Mouse (Mus musculus) MN1 (cell line): ENCODE data around the gene Emc7.
A peak's percentile ranks its signal among the peaks of the same experiment; 100 is the strongest.
"Not testable (repeated sequence)": the region's sequence is repeated elsewhere in the genome, so short reads cannot be mapped to it uniquely, and the experiment has no call there.

ENCODE experiments used
- DNase-seq: peaks from one replicate; pipeline ENCODE4 v3.0.0-alpha.2; 2016; ENCODE audit warnings: low spot score

The Emc7 gene

GRCm38 (mm10) chr2:112454862-112455564 lies at the start of gene Emc7:
Gene Emc7, plus strand, starts transcription at chr2:112454997.
- peak; percentile 97 for DNase-seq

DNA sequence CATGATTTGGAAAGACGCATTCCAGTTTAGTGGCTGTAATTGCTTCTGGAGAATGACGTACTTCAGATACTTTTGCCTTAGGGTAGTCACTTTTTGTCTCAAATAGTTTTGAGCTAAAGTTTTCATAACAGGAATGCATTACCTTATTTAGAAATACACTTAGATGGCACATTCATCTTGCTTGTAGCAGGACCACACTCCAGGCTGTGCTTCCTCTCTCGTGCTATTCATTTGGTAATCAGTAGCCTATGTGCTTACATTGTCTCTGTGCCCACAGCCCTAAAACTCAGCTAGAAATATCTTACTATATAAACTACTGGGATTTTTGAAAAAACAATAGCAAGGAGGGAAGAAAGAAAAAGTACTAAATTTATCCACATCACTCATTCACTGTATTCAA lies 47.8 kb upstream of the Emc7 start:
- DNase-seq = no peak

DNA sequence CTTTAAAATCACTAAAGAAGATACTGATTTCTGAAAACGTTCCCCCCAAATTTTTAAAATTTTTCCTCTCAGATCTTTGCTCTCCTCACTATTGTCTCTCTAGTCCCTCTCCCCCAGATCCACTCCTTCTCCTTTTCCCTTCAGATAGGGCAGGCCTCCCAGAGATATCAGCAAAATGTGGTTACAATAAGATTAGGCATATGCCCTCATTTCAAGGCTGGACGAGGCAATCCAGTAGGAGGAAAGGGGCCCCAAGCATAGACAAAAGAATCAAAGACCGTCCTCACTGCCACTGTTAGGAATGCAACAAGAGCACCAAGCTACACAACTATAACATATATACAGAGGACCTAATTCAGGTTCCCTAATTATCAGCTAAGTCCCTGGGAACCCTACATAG lies 29.5 kb upstream of the Emc7 start:
- DNase-seq = no peak

- DNase-seq = not testable (repeated sequence)
These were observed 26.3 kb upstream of the Emc7 start for GRCm38 (mm10) chr2:112428534-112428933.

GRCm38 (mm10) chr2:112429665-112430064 lies 25.1 kb upstream of the Emc7 start:
- DNase-seq = no peak

DNA sequence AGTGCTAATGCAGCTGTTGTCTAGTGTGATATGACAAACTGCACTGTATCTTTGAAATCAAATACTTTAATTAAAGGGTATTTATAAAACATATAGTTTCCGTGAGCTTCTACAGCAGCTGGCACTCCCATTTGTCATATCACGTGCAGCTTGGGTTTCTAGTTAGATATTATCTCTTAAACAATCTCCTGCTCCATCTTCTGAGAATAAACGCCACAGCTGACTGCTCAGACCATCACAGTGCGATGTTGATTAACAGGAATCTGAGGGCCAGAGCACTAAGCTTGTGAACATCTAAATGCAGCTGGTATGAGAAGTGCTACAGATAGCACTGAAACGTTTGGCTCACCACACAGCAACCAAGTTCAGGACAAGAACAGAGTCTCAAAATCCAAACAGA lies 24.4 kb upstream of the Emc7 start:
- DNase-seq = no peak

DNA sequence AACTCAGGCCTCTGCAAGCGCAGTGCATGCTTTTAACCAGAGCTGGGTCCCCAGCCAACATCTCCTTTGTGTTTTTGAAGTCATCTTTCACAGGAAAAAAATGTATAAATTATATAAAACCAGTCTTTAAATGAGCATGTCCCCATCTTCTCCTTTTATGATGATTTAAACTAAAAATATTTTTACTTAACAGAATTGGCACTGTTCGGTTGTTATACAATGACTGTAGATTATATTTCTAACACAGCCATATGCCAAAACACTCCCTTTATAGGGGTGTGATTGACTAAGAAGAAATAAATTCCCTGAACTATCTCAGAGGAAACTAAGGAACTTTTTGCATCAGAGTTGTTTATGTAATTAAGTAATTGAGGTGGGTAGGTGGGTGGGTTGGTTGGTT lies 22.3 kb upstream of the Emc7 start:
- no peak for DNase-seq

- DNase-seq = peak; percentile 35
These were observed 21.4 kb upstream of the Emc7 start for GRCm38 (mm10) chr2:112433359-112433758.

DNA sequence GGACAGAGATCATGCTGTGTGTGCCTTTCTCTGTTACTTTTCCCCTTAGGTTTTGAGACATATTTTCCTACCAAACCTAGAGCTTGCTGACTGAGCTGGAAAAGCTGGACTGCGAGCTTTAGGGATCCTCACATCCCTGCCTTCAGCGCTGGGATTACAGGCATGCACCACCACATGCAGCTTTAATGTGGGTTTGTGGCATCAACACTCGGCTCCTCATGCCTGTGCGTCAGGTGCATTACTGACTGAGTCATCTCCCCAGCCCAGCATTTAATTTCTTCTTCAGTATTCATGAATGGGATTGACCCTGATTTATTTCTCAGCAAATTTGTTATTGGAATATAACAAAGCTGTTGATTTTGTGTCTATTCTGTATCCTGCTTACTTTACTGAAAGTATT lies 18.5 kb upstream of the Emc7 start:
- DNase-seq = no peak

DNA sequence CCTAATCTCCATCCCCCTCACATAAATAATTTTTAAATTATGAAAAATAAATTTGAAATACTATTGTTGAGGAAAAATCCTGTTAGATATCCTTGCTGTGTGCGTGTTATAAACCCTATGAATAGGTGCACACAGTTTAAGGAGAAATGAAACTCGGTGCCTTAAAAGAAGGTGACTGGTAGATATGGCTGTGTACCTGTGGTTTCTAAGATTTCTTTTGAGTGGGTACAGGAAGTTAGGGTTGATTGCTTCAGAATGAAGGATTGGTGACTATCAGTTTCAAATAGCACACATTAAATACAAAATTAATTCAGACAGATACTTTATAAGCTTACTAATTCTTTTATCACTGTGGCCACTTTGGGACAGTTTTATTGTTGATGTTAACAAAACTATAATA lies 17.2 kb upstream of the Emc7 start:
- no peak for DNase-seq

- no peak for DNase-seq
These were observed 11.3 kb upstream of the Emc7 start for GRCm38 (mm10) chr2:112443491-112443890.

DNA sequence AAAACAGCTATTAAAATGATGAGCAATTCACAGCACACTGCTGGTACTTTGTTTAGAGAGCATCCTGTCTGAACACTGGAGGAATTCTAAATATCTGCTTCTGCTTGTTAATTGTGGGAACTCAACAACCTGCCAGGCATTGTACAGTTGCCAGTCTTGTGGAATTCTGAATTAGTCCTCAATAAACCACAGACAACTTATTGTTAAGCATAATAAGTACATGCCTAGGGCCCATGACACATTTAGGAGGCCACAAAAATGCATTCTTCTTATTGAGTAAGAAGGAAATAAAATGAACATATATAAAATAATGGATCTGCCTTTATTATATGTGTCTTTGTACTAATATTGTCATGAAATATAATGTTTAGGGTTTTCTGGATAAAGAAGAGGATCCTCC lies 9.3 kb upstream of the Emc7 start:
- no peak for DNase-seq

DNA sequence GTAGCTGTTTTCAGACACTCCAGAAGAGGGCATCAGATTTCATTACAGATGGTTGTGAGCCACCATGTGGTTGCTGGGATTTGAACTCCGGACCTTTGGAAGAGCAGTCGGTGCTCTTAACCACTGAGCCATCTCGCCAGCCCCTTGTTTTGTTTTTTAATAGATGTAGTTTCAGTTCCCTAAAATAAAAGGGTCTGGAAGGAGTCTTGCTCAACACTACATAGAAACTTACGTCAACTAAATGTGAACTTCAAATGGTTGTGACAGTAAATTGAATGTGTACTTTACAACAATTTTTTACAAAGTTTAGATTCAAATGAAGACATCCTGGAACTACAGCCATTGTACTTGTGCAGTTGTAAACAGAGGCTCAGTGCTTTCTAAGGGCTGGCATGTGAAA lies 6.8 kb upstream of the Emc7 start:
- DNase-seq = not testable (repeated sequence)

DNA sequence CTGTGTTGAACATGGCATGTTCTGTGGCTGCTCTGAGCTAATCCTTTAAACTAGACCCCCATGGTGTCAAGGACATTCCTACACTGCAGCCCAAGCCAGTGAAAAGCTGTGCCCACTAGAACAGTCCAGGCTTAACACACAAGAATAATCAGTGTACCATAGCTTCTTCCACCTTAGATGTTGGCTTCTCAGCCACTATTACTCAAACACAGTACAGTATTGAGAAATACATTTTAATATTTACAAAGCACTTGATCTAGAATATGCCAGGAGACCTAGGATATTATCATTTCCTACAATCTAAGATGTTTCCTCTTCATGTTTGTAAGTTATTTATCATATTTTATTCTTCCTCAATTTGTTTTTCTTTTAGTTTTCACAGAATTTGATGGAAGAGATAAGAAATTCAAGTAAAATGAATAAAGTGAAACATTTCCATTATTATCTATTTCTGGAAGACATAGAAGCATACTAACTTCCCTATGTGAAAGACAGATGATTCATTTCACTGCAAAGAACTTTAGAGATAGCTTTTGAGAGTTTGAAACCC lies 6.2 kb upstream of the Emc7 start:
- DNase-seq = no peak

- peak; percentile 15 for DNase-seq
These were observed 5.0 kb upstream of the Emc7 start for GRCm38 (mm10) chr2:112449597-112450296.

GRCm38 (mm10) chr2:112452513-112452912 lies 2.3 kb upstream of the Emc7 start:
- not testable (repeated sequence) for DNase-seq

- DNase-seq = peak; percentile 11
These were observed 504 bp upstream of the Emc7 start for GRCm38 (mm10) chr2:112454125-112454861.

DNA sequence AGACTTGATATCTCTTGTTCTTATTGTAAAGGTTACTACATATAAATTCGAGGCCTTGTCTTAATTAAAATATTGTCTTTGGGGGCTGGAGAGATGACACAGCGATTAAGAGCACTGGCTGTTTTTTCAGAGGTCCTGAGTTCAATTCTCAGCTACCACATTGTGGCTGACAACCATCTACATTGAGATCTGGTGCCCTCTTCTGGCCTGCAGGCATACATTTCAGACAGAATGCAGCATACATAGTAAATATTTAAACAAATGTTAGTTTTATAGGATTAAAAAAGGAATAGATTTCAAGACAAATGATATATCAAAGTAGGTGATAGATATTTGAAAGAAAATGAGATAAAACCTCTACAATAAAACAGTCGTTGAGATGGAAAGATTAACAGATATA lies 5.8 kb downstream of the Emc7 start:
- no peak for DNase-seq

DNA sequence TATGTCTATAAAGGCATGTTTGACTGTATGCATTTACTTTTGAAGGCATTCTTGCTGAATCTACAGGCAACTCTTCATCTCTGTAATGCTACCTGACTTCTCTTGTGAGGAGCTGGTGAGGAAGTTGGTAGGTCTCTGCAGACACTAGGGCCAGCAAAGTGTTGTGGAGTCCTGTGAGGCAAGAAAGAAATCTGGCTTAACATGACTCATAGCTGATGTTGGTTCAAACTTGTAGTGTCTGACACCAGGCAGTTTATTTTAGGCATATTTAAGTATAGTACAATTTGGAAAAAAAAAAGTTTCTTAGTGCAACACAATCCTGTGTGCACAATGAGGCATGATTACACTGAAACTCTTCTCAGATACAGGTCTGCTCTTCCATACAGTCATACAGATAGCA lies 14.7 kb downstream of the Emc7 start:
- DNase-seq = no peak

GRCm38 (mm10) chr2:112470961-112471381 lies 16.2 kb downstream of the Emc7 start:
- no peak for DNase-seq

DNA sequence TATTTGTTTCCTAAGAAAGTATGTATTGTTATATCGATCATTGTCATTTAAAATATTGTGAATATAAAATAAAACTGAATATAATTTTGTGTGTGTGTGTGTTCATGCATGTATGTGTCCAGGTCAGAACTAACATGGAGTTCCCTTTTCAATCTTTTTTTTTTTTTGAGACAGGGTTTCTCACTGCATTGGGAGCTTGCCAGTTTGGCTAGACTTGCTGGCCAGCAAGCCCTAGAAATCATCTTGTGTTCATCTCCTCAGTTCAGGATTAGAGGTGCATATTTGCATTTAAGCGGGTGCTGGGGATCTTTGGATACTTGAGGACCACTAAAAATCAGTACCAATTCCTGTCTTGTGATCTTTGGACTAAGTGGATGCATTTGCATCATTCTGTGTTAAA lies 17.3 kb downstream of the Emc7 start:
- DNase-seq = no peak

GRCm38 (mm10) chr2:112474997-112475724 lies 20.4 kb downstream of the Emc7 start:
- DNase-seq = no peak
